Mouse (Mus musculus): ENCODE results near the gene Dcaf12. TPM values are rescaled to one million over a fixed set of nuclear protein-coding genes. Genes with fewer than 3 reads are reported as not detected.

Dcaf12 gene
- total and polyA plus RNA-seq, 3 experiments, result 24.3 to 49.2 TPM; not detected in 1

DNA sequence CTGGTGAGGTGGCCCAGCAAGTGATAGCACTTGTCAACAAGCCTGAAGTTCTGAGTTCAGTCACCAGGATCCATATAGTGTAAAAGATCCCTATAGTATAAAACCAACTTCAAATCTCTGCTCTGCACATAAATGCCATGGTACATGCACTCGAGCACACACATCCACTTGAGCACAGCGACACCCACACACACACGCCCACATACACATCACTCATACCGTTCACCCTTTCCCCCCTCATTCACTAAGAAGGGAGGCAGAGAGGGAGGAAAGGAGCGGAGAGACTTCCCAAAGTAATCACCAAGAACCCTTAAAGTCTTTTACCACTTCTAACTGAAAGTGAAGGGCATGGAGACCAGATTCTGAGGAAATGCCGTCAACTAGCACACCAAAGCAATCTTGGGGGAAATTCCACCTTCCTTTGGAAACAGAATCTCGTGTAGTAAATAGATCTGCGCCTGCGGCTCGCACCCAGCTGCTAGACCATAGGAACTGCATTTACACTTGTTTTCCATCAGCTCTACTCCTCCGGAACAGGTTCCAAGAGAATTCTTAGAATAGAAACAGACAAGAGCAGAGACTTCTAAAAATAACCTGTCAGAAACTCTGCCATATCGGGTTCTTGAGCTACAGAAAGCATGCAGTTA lies 59.0 kb downstream of the Dcaf12 start:
- TF ChIP-seq POLR2AphosphoS2 (IDR thresholded peaks at IDR 0.05; ENCODE audit: low read length) (no peak), NRF1 (IDR thresholded peaks at IDR 0.05; ENCODE audit: insufficient read depth, low read depth, low read length, poor library complexity, severe bottlenecking) (no peak), ETS1 (IDR thresholded peaks at IDR 0.05; ENCODE audit: low read depth, low read length) (no peak), CTCF (IDR thresholded peaks at IDR 0.05 in 2 of 3, conservative IDR thresholded peaks at IDR 0.05 in 1 of 3; ENCODE audit: control insufficient read depth in 1 of 3, insufficient read depth in 1 of 3, low read depth in 2 of 3, low read length in 3 of 3, poor library complexity in 1 of 3, severe bottlenecking in 1 of 3) (no peak)
- Histone ChIP-seq H3K27ac (ENCODE audit: control insufficient read depth, low read depth, low read length) (no peak overlapping the region), H3K4me1 (ENCODE audit: control insufficient read depth in 1 of 2, insufficient read depth in 2 of 2, low read length in 2 of 2) (peaks cover 4 to 5% of the 10 kb centered on the region in 2 experiments), H3K4me3 (ENCODE audit: control insufficient read depth in 1 of 2, insufficient read depth in 1 of 2, low read depth in 2 of 2, low read length in 2 of 2) (no peak overlapping the region), H3K27me3 (ENCODE audit: control insufficient read depth in 1 of 2, insufficient read depth in 2 of 2, low read length in 2 of 2) (no peaks in the 10 kb centered on the region), H3K9ac (ENCODE audit: control insufficient read depth, low read depth, low read length, poor library complexity, severe bottlenecking) (no peak overlapping the region), H3K36me3 (ENCODE audit: control insufficient read depth in 1 of 2, insufficient read depth in 2 of 2, low read length in 2 of 2) (peaks cover 6 to 20% of the 10 kb centered on the region in 2 experiments), H3K79me2 (ENCODE audit: control insufficient read depth, insufficient read depth, low read length, poor library complexity) (peaks cover 65% of the 10 kb centered on the region), H3K9me3 (replicated peaks; ENCODE audit: insufficient read depth, low read length) (no peaks in the 10 kb centered on the region)
- no peak for DNase-seq (ENCODE audit: low read depth, low spot score)

DNA sequence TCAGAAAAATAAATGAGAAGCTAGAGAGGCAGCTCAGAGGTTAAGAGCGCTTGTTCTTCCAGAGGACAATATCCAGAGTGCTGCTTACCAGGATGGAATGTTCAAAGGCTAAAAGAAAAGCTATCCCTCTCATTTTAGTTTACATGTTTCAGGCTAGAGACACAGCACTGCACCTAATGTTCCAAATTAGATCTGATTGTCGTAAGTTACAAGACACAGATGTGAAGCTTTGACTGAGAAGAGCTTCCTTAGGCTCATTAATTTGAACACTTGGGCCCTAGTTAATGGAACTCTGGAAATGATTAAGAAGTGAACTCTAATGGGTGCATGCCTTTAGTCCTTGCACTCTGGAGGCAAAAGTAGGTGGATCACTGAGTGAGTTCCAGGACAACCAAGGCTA lies 60.9 kb downstream of the Dcaf12 start:
- no peak overlapping the region for H3K27ac ChIP-seq (ENCODE audit: control insufficient read depth, low read depth, low read length)
- H3K27me3 ChIP-seq (ENCODE audit: control insufficient read depth in 1 of 2, insufficient read depth in 2 of 2, low read length in 2 of 2), result no peaks in the 10 kb centered on the region
- H3K9me3 ChIP-seq (replicated peaks; ENCODE audit: insufficient read depth, low read length), result no peaks in the 10 kb centered on the region
- H3K36me3 ChIP-seq (ENCODE audit: control insufficient read depth in 1 of 2, insufficient read depth in 2 of 2, low read length in 2 of 2), result peaks cover 6 to 28% of the 10 kb centered on the region in 2 experiments
- no peak for TF ChIP-seq ZKSCAN1 (IDR thresholded peaks at IDR 0.05; ENCODE audit: low read depth, low read length)
- no peak for TF ChIP-seq ZMIZ1 (IDR thresholded peaks at IDR 0.05; ENCODE audit: low read depth, low read length)
- no peak for TF ChIP-seq SMC3 (IDR thresholded peaks at IDR 0.05; ENCODE audit: low read depth, low read length)
- TF ChIP-seq USF1 (IDR thresholded peaks at IDR 0.05; ENCODE audit: low read depth, low read length), result no peak
- TF ChIP-seq POLR2A (IDR thresholded peaks at IDR 0.05; ENCODE audit: control insufficient read depth in 1 of 2, insufficient read depth in 1 of 2, low read depth in 1 of 2, low read length in 2 of 2, poor library complexity in 1 of 2), result no peak
- no peak for TF ChIP-seq HCFC1 (IDR thresholded peaks at IDR 0.05; ENCODE audit: low read depth, low read length)
- TF ChIP-seq TCF12 (IDR thresholded peaks at IDR 0.05; ENCODE audit: low read depth, low read length), result no peak
- TF ChIP-seq MEF2A (IDR thresholded peaks at IDR 0.05; ENCODE audit: extremely low read depth, insufficient replicate concordance, low read depth, low read length, poor library complexity, severe bottlenecking), result no peak
- TF ChIP-seq CHD2 (IDR thresholded peaks at IDR 0.05; ENCODE audit: low read length), result no peak
- TF ChIP-seq GATA1 (IDR thresholded peaks at IDR 0.05; ENCODE audit: low read depth, low read length), result no peak
- TF ChIP-seq RCOR1 (IDR thresholded peaks at IDR 0.05; ENCODE audit: low read depth, low read length), result no peak
- TF ChIP-seq CTCF (IDR thresholded peaks at IDR 0.05 in 2 of 3, conservative IDR thresholded peaks at IDR 0.05 in 1 of 3; ENCODE audit: control insufficient read depth in 1 of 3, insufficient read depth in 1 of 3, low read depth in 2 of 3, low read length in 3 of 3, poor library complexity in 1 of 3, severe bottlenecking in 1 of 3), result no peak
- TF ChIP-seq ZC3H11A (IDR thresholded peaks at IDR 0.05; ENCODE audit: low read depth, low read length), result no peak
- no peak overlapping the region for H3K4me3 ChIP-seq (ENCODE audit: control insufficient read depth in 1 of 2, insufficient read depth in 1 of 2, low read depth in 2 of 2, low read length in 2 of 2)
- H3K79me2 ChIP-seq (ENCODE audit: control insufficient read depth, insufficient read depth, low read length, poor library complexity), result peaks cover 54% of the 10 kb centered on the region
- H3K4me1 ChIP-seq (ENCODE audit: control insufficient read depth in 1 of 2, insufficient read depth in 2 of 2, low read length in 2 of 2), result peaks cover 4 to 5% of the 10 kb centered on the region in 2 experiments
- no peak for DNase-seq (ENCODE audit: low read depth, low spot score)
- no peak overlapping the region for H3K9ac ChIP-seq (ENCODE audit: control insufficient read depth, low read depth, low read length, poor library complexity, severe bottlenecking)
